Mouse (Mus musculus): Measurements from ENCODE around the gene Cfap61.
A peak's percentile ranks its signal among the peaks of the same experiment; 100 is the strongest.

Gene Cfap61

GRCm38 (mm10) chr2:145949475-145950068 lies 15.0 kb downstream of the Cfap61 start:
- DNase-seq (ENCODE audit: low read depth): no peak

- no peak for DNase-seq (ENCODE audit: low read depth)
Observed at GRCm38 (mm10) chr2:145950239-145950638, 15.7 kb downstream of the Cfap61 start.

GRCm38 (mm10) chr2:145952726-145953125 lies 18.1 kb downstream of the Cfap61 start:
- no peak for DNase-seq (ENCODE audit: low read depth)

- DNase-seq (ENCODE audit: low read depth): no peak
Observed at GRCm38 (mm10) chr2:145955844-145956243, 21.3 kb downstream of the Cfap61 start.

GRCm38 (mm10) chr2:145956318-145956717 lies 21.7 kb downstream of the Cfap61 start:
- no peak for DNase-seq (ENCODE audit: low read depth)

- DNase-seq (ENCODE audit: low read depth): peak; percentile 1
Observed at GRCm38 (mm10) chr2:145957450-145957849, 22.9 kb downstream of the Cfap61 start.

- DNase-seq (ENCODE audit: low read depth): no peak
Observed at GRCm38 (mm10) chr2:145958097-145958496, 23.5 kb downstream of the Cfap61 start.

GRCm38 (mm10) chr2:145958551-145958950 lies 24.0 kb downstream of the Cfap61 start:
- no peak for DNase-seq (ENCODE audit: low read depth)

GRCm38 (mm10) chr2:145961861-145962260 lies 27.3 kb downstream of the Cfap61 start:
- no peak for DNase-seq (ENCODE audit: low read depth)

- DNase-seq (ENCODE audit: low read depth): no peak
Observed at GRCm38 (mm10) chr2:145970751-145971150, 36.2 kb downstream of the Cfap61 start.

GRCm38 (mm10) chr2:145971237-145972010 lies 36.8 kb downstream of the Cfap61 start:
- DNase-seq (ENCODE audit: low read depth): no peak

GRCm38 (mm10) chr2:145972571-145972970 lies 38.0 kb downstream of the Cfap61 start:
- no peak for DNase-seq (ENCODE audit: low read depth)

- no peak for DNase-seq (ENCODE audit: low read depth)
Observed at GRCm38 (mm10) chr2:145979616-145980015, 45.0 kb downstream of the Cfap61 start.

- DNase-seq (ENCODE audit: low read depth): no peak
Observed at GRCm38 (mm10) chr2:145980881-145981280, 46.3 kb downstream of the Cfap61 start.

- no peak for DNase-seq (ENCODE audit: low read depth)
Observed at GRCm38 (mm10) chr2:145981699-145982112, 47.1 kb downstream of the Cfap61 start.

- DNase-seq (ENCODE audit: low read depth): no peak
Observed at GRCm38 (mm10) chr2:145982317-145983045, 47.9 kb downstream of the Cfap61 start.

- no peak for DNase-seq (ENCODE audit: low read depth)
Observed at GRCm38 (mm10) chr2:145987757-145988156, 53.2 kb downstream of the Cfap61 start.

GRCm38 (mm10) chr2:145990446-145990845 lies 55.9 kb downstream of the Cfap61 start:
- no peak for DNase-seq (ENCODE audit: low read depth)

GRCm38 (mm10) chr2:145996472-145996871 lies 61.9 kb downstream of the Cfap61 start:
- no peak for DNase-seq (ENCODE audit: low read depth)

- DNase-seq (ENCODE audit: low read depth): no peak
Observed at GRCm38 (mm10) chr2:145997956-145998525, 63.5 kb downstream of the Cfap61 start.

GRCm38 (mm10) chr2:146008801-146009200 lies 74.2 kb downstream of the Cfap61 start:
- no peak for DNase-seq (ENCODE audit: low read depth)

GRCm38 (mm10) chr2:146009596-146010349 lies 75.2 kb downstream of the Cfap61 start:
- DNase-seq (ENCODE audit: low read depth): no peak
